Mouse (Mus musculus) retina, postnatal 7 days (tissue): ENCODE results near the gene Runx1.

Experiments used
- DNase-seq: peaks from one replicate; pipeline ENCODE4 v3.0.0-alpha.2; 2012; ENCODE audit warnings: low read depth, low spot score

The Runx1 gene

DNA sequence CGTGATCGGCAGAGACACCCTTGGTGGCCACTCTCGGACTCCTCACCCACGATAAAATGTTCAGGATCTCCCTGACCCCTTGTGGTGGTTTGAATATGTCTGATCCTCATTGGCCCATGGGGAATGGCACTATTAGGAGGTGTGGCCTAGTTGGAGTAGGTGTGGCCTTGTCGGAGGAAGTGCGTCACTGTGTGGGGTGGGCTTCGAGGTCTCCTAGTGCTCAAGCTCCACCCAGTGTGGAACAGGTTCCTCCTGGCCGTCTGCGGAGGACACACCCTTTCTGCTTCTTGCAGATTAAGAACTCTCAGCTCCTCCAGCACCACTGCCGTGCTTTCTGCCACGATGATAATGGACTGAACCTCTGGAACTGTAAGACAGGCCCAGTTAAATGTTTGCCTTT, 254.7 kb downstream of the Runx1 start:
- no peak for DNase-seq

DNA sequence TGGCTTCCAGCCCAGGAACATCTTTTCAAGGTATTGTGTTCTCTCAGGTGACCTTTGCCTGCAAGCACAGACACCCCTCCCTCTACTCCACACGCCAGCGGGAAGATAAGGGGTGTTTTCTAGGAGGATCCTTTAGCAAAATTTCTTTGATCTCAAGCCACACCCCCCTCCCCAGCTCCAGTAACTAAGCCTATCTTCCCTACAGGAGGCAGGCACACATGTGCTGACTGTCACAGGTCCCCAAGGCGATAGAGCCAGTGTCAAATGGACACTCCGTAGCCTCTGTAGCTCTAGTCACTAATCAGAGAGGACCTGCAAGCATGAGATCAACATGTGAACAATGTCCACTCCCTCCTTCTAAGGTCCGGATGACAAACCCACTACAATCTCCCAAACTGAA, 259.8 kb downstream of the Runx1 start:
- no peak for DNase-seq

DNA sequence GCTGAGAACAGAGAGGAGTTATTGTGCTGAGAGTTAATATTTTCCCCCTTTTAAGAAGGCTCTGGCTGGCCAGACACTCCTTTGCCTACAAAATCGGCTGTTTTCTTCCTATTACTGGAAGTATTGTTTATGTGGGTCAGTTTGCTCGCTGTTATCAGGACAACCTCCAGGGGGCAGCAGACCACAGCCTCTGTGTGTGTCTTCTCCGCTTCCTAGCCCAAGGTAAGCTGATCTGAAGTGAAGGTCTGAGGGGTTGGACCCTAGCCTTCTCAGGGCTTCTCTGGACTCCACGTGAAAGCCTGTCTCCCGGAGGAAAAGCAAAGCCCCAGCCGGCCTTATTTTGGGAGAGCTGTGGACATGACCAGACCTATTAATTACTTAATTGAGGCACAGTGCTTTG, 260.2 kb downstream of the Runx1 start:
- peak; percentile 71 for DNase-seq

DNA sequence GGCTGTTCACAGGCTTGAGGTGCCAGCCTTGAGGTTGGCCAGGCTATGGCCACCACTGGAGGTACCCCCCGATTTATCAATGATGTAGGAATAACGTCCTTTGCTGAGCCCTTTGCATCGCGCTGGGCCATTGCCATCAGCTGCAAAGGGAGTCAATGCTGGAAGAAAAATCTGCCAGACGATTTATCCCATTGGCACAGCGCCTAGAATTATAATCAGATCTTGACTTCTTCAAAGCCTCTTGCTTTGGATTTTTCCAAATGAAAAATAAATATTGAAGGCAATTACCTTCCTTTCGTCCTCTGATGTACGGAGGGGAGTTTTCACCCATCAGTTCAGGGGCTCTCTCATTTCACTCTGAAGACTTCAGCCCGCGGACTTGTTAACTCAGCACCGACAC, 260.7 kb downstream of the Runx1 start:
- DNase-seq, result no peak

DNA sequence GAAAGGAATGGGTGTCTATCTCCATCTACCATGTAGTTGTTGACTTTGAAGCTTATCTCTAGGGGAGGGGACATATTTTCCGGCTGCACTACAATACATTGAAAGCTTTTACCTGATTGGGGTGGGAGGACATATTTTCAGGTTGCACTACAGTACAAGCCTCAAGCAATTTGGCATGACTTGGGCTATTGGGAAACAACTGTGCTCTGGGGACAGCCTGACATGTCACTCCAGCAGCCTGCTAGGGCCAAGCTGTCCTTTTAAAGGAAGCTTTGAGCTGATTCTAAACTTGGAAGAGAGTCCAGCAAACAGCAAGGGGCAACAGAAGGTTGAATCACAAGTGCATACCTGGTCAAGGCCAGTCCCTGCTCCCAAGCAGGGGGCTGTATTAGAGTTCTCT, 270.9 kb downstream of the Runx1 start:
- no peak for DNase-seq

DNA sequence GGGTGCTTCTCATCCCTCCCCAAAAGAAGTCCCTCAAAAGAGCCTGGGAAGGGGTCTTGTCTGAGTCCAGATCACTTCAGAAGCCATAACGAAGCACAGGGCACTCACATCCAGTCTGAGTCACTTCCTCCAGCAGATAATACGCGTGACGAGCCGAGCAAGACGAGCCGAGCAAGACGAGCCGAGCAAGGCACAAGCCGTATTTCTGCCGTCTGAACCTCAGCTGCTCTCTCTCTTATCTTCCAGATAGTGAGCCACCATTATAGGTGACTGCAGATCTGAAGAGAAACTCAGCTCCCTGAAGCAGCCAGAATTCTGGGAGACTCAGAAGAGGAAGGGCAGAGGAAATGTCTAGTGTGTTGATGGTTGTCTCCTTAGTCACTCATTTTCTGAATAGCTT, 273.1 kb downstream of the Runx1 start:
- no peak for DNase-seq

DNA sequence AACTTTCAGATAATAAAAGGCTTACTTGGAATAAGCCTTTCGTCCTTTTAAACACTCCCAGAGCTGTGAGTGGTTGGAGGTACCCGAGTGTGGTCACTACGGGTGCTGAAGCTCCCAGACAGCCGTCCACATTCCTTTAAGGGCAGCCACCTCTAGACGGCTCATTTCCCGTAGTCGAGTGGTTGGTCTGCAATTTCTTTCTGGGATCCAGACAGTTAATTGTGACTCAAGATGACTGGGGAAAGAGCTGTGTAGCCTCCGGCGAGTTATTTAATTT, 273.9 kb downstream of the Runx1 start:
- DNase-seq, result no peak
